Mouse (Mus musculus): ENCODE measurements around the gene Vmp1.

Vmp1 gene

DNA sequence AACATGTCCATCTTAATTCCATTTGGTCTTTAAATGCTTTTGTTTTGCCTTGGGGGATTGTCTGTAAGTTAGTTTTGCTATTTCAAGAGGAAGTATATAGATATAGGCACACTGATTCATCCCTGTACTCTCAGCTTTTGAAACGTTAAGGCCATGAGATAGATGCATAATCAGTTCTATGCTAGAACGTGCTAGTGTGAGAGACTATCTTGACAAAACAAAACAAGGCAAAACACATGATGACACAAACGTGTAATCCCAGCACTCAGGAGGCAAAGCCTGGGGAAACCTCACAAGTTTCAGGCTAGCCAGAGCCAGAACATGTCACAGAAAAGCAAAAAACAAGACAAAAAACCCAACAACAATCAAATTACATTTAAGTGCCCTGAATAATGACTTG is 10.9 kb downstream of the Vmp1 start:
- no peak for DNase-seq (ENCODE audit: low spot score in 2 of 2)

GRCm38 (mm10) chr11:86671041-86671675 is 12.5 kb downstream of the Vmp1 start:
- DNase-seq (ENCODE audit: low spot score in 2 of 2), result peak in 1 of 2 experiments; percentile 49

DNA sequence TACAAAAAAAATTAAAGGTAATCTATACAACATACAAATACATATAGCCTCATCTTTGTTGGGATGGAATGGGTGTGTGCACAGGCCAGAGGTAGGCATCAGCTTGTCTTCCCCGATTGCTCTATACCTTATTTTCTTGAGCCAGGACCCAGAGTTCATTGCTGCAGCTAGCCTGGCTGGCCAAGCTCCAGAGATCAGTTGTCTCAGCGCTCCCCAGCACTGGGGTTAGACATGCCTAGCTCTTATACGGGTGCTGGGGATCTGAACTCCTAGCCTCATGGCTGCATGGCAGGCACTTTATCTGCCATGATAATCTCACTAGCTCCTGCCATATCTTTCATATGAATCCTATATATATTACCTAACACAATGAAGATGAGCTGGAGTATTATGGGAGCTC is 15.5 kb downstream of the Vmp1 start:
- no peak for DNase-seq (ENCODE audit: low spot score in 2 of 2)

- no peak for DNase-seq (ENCODE audit: low spot score in 2 of 2)
Observed at GRCm38 (mm10) chr11:86667553-86667952, 16.1 kb downstream of the Vmp1 start.

DNA sequence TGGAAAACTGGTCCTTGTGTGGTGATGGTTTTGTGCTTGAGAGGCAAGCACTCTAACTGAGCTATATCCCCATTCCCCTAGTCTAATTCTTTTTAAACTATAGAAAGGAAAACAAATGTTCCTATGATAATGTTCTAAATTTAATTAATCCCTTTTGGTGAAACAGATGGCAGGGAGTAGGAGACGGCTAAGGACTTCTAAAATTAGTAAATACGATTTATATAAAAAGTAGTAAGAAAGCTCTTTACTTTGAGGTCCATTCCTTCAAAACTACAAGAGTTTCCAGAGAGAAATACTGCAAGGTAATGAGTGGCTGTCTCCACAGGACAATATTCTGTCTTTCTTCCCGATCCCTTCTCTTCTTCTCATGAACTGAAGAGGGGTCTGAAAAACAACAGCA is 19.2 kb downstream of the Vmp1 start:
- no peak for DNase-seq (ENCODE audit: low spot score in 2 of 2)

DNA sequence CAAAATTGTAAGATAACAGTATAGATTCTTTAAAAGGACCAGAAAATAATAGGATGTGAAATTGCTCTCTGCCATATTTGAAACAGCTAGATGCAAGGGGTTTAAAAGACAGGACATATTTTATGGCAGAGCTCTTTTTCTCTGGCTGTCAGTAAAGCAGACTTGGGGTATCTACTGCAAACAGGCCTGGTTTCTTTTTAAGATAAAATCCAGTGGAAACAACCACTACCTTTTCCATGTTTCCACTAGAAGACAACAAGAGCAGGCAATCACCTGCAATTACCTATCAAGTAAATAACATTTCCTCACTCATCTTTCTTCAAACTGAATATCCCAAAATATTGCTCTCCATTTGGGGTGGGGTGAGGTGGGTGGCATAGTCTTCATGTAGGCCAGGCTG is 19.7 kb downstream of the Vmp1 start:
- no peak for DNase-seq (ENCODE audit: low spot score in 2 of 2)

DNA sequence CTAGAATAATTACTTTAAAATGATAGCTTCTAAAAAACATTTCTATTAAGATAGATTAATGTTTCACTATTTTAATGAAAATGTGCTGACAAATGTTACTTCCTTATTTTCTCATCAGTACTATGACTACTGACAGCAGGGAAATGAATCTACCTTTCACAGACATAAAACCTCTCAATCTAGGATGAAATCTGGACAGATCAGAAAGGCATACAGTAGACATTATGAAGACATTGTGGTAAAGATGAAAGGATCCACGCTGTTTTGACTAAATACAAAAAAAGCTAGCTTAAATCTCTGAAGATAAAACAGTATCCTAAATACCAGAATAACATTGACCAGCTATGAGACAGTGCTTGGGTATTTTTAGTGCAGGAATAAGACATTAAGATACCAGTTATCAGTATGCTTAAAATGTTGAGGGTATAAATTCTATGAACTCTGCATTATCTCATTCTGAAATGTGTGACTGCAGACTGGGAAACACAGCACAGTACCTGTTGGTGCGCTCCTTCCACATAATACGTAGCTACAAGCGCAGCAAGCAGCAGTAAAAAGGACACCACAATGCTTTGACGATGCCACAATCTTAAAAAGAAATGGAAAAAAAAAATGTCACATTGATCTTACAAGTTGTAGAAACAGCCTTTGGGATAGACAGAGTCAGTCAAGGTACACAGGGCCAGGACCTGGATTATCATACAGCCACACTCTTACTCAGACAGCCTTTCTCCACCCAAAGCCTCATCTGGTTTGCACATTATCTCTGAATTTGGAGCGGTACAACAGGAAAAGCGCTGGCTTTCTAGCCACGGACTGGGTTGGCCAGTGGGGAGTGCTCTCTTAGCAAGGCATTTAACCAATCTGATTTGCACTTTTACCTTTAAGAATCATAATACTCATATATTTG is 20.4 kb downstream of the Vmp1 start:
- no peak for DNase-seq (ENCODE audit: low spot score in 2 of 2)

DNA sequence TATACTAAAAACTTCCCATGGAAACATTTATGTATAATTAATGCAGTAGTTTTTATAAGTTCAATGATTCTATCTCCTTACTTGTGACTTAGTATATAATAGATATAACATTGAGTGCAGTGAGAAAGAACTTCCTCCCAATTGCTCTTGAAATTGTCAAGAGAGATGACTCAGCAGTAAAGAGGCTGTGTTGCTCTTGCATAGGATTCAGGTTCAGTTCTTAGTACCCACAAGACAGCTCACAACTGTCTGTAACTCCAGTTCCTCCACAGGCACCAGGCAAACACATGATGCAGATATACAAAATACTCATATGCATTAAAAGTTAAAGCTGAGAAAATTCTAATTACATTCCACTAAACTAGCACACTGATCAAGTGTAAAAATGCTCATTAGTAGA is 25.8 kb downstream of the Vmp1 start:
- no peak for DNase-seq (ENCODE audit: low spot score in 2 of 2)

DNA sequence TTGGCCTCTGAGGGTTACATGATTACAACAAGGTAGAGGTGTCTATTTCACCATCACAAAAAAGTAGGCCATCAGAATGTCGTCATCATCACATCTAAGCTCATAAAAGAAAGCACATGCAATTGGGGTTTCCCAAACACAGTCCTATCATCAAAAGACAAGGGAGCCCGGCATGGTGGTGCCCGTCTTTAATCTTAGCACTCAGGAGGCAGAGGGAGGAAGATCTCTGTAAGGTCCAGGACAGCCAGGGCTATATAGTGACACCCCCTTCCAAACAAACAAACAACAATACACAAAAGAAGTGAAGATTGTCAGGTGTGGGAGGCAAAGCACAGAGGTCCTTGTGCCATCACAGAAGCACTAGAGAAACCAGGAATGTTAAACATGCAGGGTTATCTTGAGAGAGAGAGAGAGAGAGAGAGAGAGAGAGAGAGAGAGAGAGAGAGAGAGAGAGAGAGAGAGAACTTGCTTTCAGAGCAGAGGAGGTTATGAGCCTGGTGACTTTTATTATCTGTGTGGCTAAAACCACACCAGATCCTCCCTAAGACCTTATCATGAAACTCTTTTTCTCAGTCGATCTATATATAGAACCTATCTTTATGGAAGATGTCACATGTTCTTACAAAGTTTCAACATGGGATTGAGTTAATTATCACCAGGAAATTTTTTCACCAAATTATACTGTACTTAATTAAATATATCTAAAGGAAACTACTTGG is 26.6 kb downstream of the Vmp1 start:
- no peak for DNase-seq (ENCODE audit: low spot score in 2 of 2)

DNA sequence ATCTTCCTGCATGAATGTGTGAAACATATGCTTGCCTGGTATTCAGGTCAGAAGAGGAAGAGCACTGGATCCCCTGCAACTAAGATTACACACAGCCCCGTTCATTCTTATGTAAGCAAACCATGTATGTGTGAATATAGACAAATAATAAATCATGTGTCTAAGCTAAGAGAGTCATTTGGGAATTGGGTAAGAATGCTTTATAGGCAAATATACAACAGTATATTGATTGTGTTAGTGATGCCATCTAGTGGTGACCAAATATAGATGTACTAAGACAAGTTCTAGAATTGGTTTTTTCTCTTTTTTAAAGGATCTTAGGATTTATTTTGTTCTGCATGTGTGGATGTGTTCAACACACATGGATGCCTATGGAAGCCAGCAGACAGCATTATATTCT is 28.0 kb downstream of the Vmp1 start:
- DNase-seq (ENCODE audit: low spot score in 2 of 2), result no peak

DNA sequence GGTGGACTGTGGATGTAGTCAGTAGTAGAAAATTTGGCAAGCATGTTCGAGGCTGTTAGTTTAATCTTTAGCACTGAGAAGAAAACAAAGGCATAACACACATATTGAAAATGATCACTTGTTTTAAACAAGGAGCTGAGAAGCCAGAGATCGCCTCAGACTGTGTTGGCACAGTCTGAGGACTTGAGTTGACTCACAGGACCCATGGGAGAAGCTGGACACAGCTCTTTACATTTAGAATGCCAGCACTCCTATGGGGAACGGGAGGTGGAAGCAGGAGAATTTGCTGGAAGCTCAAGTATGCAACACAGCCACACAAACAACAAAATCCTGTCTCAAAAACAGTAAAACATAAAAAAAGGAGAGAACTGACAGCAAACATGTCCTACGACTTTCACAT is 29.5 kb downstream of the Vmp1 start:
- no peak for DNase-seq (ENCODE audit: low spot score in 2 of 2)

DNA sequence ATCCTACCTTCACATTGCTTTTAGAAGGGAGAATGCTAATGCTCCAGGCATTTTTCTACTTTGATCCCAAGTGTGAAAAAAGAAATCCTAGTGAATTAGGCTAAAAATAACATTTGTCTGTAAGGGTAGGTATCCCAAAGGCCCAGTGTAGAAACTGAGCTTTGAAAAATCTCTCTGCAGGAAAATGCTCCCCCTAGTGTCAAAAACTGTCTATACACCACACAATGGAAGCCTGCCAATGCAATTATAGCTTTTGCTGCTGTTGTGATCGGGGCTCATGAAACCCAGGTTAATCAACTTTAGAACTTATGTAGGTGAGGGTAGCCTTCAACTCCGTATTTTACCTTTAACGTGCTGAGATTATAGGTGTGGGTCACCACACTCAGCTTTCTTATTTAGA is 30.2 kb downstream of the Vmp1 start:
- DNase-seq (ENCODE audit: low spot score in 2 of 2), result peak; percentile 34 to 71

DNA sequence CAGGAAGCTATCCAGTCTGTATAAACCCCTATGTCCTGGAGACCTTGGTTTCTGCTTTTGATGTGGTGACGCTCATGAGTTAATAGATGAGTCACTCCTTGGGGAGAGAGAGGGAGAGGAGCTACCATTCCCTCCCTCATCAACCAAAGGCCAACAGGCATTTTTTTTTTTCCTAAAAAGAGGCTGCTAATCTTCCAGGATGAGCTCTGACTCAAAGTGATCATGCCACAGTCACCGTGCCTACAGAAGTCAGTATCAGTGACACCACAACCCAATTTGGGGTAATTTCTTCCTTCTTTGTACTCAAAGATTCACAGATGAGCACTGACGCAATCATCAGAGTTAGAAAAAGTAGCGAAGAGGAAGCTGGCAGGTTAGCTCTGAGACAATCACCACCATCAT is 31.1 kb downstream of the Vmp1 start:
- DNase-seq (ENCODE audit: low spot score in 2 of 2), result no peak

- no peak for DNase-seq (ENCODE audit: low spot score in 2 of 2)
Observed at GRCm38 (mm10) chr11:86650676-86651075, 33.0 kb downstream of the Vmp1 start.

- DNase-seq (ENCODE audit: low spot score in 2 of 2), result no peak
Observed at GRCm38 (mm10) chr11:86649542-86649941, 34.1 kb downstream of the Vmp1 start.

GRCm38 (mm10) chr11:86647706-86648447 is 35.8 kb downstream of the Vmp1 start:
- DNase-seq (ENCODE audit: low spot score in 2 of 2), result no peak

DNA sequence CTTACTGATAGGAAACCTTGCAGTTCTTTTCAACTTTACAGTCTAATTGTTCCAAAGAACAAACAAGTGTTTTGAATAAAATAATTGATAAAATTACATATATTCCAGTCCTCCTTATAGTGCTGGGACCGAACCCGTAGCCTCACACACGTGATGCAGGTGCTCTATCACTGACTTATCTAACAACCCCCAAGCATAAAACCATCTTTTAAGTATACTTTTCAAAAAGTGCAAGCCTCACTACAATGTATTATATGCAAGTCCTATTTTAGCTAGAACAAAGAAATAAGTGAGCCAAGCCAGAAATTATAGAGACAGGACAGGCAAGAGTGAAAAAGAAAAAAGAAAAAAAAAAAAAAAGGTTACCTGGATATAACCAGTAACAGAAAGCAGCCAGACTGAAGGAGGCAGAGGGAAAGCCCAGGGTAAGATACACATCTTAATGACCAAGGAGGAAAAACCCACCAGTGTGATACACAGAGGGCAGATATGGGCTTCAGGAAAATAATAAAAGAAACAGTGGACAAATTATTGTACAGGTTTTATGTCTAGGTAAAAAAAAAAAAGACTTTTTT is 36.7 kb downstream of the Vmp1 start:
- no peak for DNase-seq (ENCODE audit: low spot score in 2 of 2)

GRCm38 (mm10) chr11:86646136-86646834 is 37.4 kb downstream of the Vmp1 start:
- peak in 1 of 2 experiments; percentile 29 for DNase-seq (ENCODE audit: low spot score in 2 of 2)

DNA sequence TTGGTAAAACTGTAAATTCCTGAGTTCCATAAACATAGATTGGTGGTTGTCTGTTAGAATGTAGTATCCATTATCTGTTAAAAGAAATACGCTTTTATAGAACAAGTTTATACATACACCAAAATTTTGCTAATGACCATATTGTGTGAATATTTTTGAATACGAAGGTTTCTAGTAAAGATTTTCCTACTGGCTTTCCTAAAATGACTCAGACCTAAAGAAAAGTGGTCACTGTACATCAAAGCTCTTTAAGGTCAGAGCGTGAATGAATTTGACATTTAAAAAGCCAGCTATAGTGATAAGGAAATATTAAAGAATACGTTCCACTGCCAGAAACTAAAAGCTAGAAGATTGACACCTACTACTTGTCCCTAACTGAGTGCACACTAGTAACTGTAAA is 39.1 kb downstream of the Vmp1 start:
- DNase-seq (ENCODE audit: low spot score in 2 of 2), result no peak

DNA sequence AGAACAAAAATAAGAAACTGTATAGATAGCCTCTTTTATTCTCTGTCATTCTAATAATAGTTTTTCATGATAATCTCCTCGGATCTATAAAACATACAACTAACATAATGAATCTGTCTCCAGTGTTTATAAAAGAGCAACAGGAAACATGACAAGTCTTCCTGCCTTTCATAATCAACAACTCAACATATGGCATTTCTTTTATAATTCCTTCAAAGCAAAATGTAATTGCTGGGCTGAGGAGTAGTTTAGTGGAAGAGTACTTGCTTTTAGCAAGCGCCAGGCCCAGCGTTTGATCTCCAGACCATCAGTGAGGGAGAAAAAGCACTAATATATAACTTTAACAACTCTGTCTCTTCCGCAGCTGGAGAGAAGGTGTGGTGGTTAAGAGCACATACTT is 41.9 kb downstream of the Vmp1 start:
- no peak for DNase-seq (ENCODE audit: low spot score in 2 of 2)

- DNase-seq (ENCODE audit: low spot score in 2 of 2), result no peak
Observed at GRCm38 (mm10) chr11:86637697-86638096, 45.9 kb downstream of the Vmp1 start.
